Mouse (Mus musculus): ENCODE results near the gene Arhgdig. TPM values are rescaled to one million over a fixed set of nuclear protein-coding genes. Genes with fewer than 3 reads are reported as not detected.

Gene Arhgdig
- polyA plus RNA-seq, 1 experiment from 2014 or later: 117 TPM

GRCm38 (mm10) chr17:26235077-26235815, 27.7 kb upstream of the Arhgdig start:
- no peak overlapping the region for H3K4me2 ChIP-seq
- WGBS: 44% methylated on average over 13 of the region's 13 CpGs
- H3K27ac ChIP-seq (replicated peaks): peak overlapping the region; percentile 55
- H3K4me3 ChIP-seq: no peak overlapping the region
- ATAC-seq (ENCODE audit: low read depth): no peak
- H3K4me1 ChIP-seq (replicated peaks): peaks cover 14% of the 10 kb centered on the region
- no peaks in the 10 kb centered on the region for H3K27me3 ChIP-seq
- H3K9me3 ChIP-seq: no peaks in the 10 kb centered on the region
- no peak overlapping the region for H3K9ac ChIP-seq
- 0 out of 2 replicates have a peak, but pooled peaks cover 7% of the 10 kb centered on the region for H3K36me3 ChIP-seq

GRCm38 (mm10) chr17:26234386-26234785, 26.8 kb upstream of the Arhgdig start:
- no peak overlapping the region for H3K27ac ChIP-seq (replicated peaks)
- 91% methylated on average over 8 of the region's 8 CpGs for WGBS

GRCm38 (mm10) chr17:26232863-26233262, 25.3 kb upstream of the Arhgdig start:
- Histone ChIP-seq H3K9ac (no peak overlapping the region), H3K4me3 (no peak overlapping the region), H3K9me3 (no peaks in the 10 kb centered on the region), H3K27ac (replicated peaks) (no peak overlapping the region), H3K4me2 (no peak overlapping the region), H3K27me3 (no peaks in the 10 kb centered on the region), H3K4me1 (replicated peaks) (peaks cover 14% of the 10 kb centered on the region), H3K36me3 (0 out of 2 replicates have a peak, but pooled peaks cover 7% of the 10 kb centered on the region)
- WGBS: 76% methylated on average over 8 of the region's 8 CpGs
- no peak for ATAC-seq (ENCODE audit: low read depth)

More at GRCm38 (mm10) chr17:26234386-26234785, 26.8 kb upstream of the Arhgdig start:
- Histone ChIP-seq H3K36me3 (0 out of 2 replicates have a peak, but pooled peaks cover 7% of the 10 kb centered on the region), H3K4me3 (no peak overlapping the region), H3K4me1 (replicated peaks) (peaks cover 14% of the 10 kb centered on the region), H3K9ac (no peak overlapping the region), H3K9me3 (no peaks in the 10 kb centered on the region), H3K4me2 (no peak overlapping the region), H3K27me3 (no peaks in the 10 kb centered on the region)
- ATAC-seq (ENCODE audit: low read depth): no peak

GRCm38 (mm10) chr17:26231156-26231555, 23.6 kb upstream of the Arhgdig start:
- H3K4me2 ChIP-seq: no peak overlapping the region
- H3K9me3 ChIP-seq: no peaks in the 10 kb centered on the region
- no peak for ATAC-seq (ENCODE audit: low read depth)
- no peak overlapping the region for H3K9ac ChIP-seq
- H3K27me3 ChIP-seq: no peaks in the 10 kb centered on the region
- no peak overlapping the region for H3K27ac ChIP-seq (replicated peaks)
- H3K4me3 ChIP-seq: no peak overlapping the region
- 0 out of 2 replicates have a peak, but pooled peaks cover 7% of the 10 kb centered on the region for H3K36me3 ChIP-seq
- WGBS: 92% methylated on average over 5 of the region's 5 CpGs
- peaks cover 14% of the 10 kb centered on the region for H3K4me1 ChIP-seq (replicated peaks)

GRCm38 (mm10) chr17:26229776-26230175, 22.2 kb upstream of the Arhgdig start:
- H3K4me2 ChIP-seq: no peak overlapping the region
- WGBS: 97% methylated on average over 5 of the region's 5 CpGs

GRCm38 (mm10) chr17:26225150-26225549, 17.6 kb upstream of the Arhgdig start:
- 83% methylated on average over 12 of the region's 12 CpGs for WGBS
- H3K4me2 ChIP-seq: no peak overlapping the region
- H3K9ac ChIP-seq: no peak overlapping the region
- H3K27ac ChIP-seq (replicated peaks): no peak overlapping the region
- no peaks in the 10 kb centered on the region for H3K4me1 ChIP-seq (replicated peaks)
- H3K36me3 ChIP-seq: peaks cover under 1% of the 10 kb centered on the region; the same call in 1 of the 2 replicates
- no peak overlapping the region for H3K4me3 ChIP-seq
- H3K27me3 ChIP-seq: no peaks in the 10 kb centered on the region
- H3K9me3 ChIP-seq: no peaks in the 10 kb centered on the region
- no peak for ATAC-seq (ENCODE audit: low read depth)

More at GRCm38 (mm10) chr17:26229776-26230175, 22.2 kb upstream of the Arhgdig start:
- Histone ChIP-seq H3K4me1 (replicated peaks) (no peaks in the 10 kb centered on the region), H3K9ac (no peak overlapping the region), H3K9me3 (no peaks in the 10 kb centered on the region), H3K36me3 (0 out of 2 replicates have a peak, but pooled peaks cover 7% of the 10 kb centered on the region), H3K27ac (replicated peaks) (no peak overlapping the region), H3K4me3 (no peak overlapping the region), H3K27me3 (no peaks in the 10 kb centered on the region)
- ATAC-seq (ENCODE audit: low read depth): no peak

- Histone ChIP-seq H3K36me3 (peaks cover 24% of the 10 kb centered on the region), H3K4me1 (replicated peaks) (no peaks in the 10 kb centered on the region)
- 67% methylated on average over 2 of the region's 2 CpGs for WGBS
Measured at GRCm38 (mm10) chr17:26221508-26221907, 13.9 kb upstream of the Arhgdig start.

GRCm38 (mm10) chr17:26212681-26213080, 5.1 kb upstream of the Arhgdig start:
- no peak overlapping the region for H3K27ac ChIP-seq (replicated peaks)
- no peaks in the 10 kb centered on the region for H3K4me1 ChIP-seq (replicated peaks)
- no peak for ATAC-seq (ENCODE audit: low read depth)
- H3K4me3 ChIP-seq: no peak overlapping the region
- H3K4me2 ChIP-seq: no peak overlapping the region
- no peaks in the 10 kb centered on the region for H3K9me3 ChIP-seq
- 89% methylated on average over 11 of the region's 11 CpGs for WGBS
- no peak overlapping the region for H3K9ac ChIP-seq
- H3K36me3 ChIP-seq: peaks cover 42% of the 10 kb centered on the region
- no peaks in the 10 kb centered on the region for H3K27me3 ChIP-seq

More at GRCm38 (mm10) chr17:26221508-26221907, 13.9 kb upstream of the Arhgdig start:
- H3K27me3 ChIP-seq: no peaks in the 10 kb centered on the region
- no peaks in the 10 kb centered on the region for H3K9me3 ChIP-seq
- H3K4me3 ChIP-seq: no peak overlapping the region
- no peak overlapping the region for H3K9ac ChIP-seq
- H3K4me2 ChIP-seq: no peak overlapping the region
- no peak overlapping the region for H3K27ac ChIP-seq (replicated peaks)
- ATAC-seq (ENCODE audit: low read depth): no peak

- Histone ChIP-seq H3K4me3 (no peak overlapping the region), H3K36me3 (peaks cover 38% of the 10 kb centered on the region), H3K9ac (no peak overlapping the region), H3K27me3 (no peaks in the 10 kb centered on the region), H3K4me1 (replicated peaks) (no peaks in the 10 kb centered on the region), H3K4me2 (no peak overlapping the region), H3K27ac (replicated peaks) (no peak overlapping the region), H3K9me3 (no peaks in the 10 kb centered on the region)
- WGBS: 97% methylated on average over 7 of the region's 7 CpGs
- ATAC-seq (ENCODE audit: low read depth): no peak
Measured at GRCm38 (mm10) chr17:26212241-26212640, 4.7 kb upstream of the Arhgdig start.

GRCm38 (mm10) chr17:26206392-26206791, 1.2 kb downstream of the Arhgdig start:
- 55% methylated on average over 1 of the region's 1 CpGs for WGBS
- ATAC-seq (ENCODE audit: low read depth): no peak
- no peak overlapping the region for H3K4me3 ChIP-seq
- H3K4me2 ChIP-seq: no peak overlapping the region
- H3K9ac ChIP-seq: no peak overlapping the region
- H3K36me3 ChIP-seq: no peaks in the 10 kb centered on the region
- peaks cover 48% of the 10 kb centered on the region for H3K27me3 ChIP-seq
- peaks cover 19% of the 10 kb centered on the region for H3K4me1 ChIP-seq (replicated peaks)
- H3K27ac ChIP-seq (replicated peaks): no peak overlapping the region
- no peaks in the 10 kb centered on the region for H3K9me3 ChIP-seq

- H3K27ac ChIP-seq (replicated peaks): no peak overlapping the region
- no peak overlapping the region for H3K4me2 ChIP-seq
- H3K36me3 ChIP-seq: no peaks in the 10 kb centered on the region
- H3K27me3 ChIP-seq: peaks cover 64% of the 10 kb centered on the region
- 31% methylated on average over 11 of the region's 11 CpGs for WGBS
- H3K4me3 ChIP-seq: no peak overlapping the region
- H3K9me3 ChIP-seq: no peaks in the 10 kb centered on the region
- H3K9ac ChIP-seq: no peak overlapping the region
- ATAC-seq (ENCODE audit: low read depth): no peak
- H3K4me1 ChIP-seq (replicated peaks): peaks cover 35% of the 10 kb centered on the region
Measured at GRCm38 (mm10) chr17:26204766-26205165, 2.8 kb downstream of the Arhgdig start.

GRCm38 (mm10) chr17:26203321-26203811, 4.2 kb downstream of the Arhgdig start:
- Histone ChIP-seq H3K9me3 (no peaks in the 10 kb centered on the region), H3K4me3 (peak overlapping the region; percentile 42), H3K4me2 (peak overlapping the region; percentile 73), H3K27me3 (peaks cover 78% of the 10 kb centered on the region), H3K9ac (peak overlapping the region; percentile 62), H3K27ac (replicated peaks) (no peak overlapping the region), H3K4me1 (replicated peaks) (peaks cover 35% of the 10 kb centered on the region), H3K36me3 (peaks cover under 1% of the 10 kb centered on the region; the same call in 1 of the 2 replicates)
- under 1% methylated on average over 30 of the region's 30 CpGs for WGBS
- no peak for ATAC-seq (ENCODE audit: low read depth)
